Mouse (Mus musculus) liver, embryonic 14.5 days (tissue): Measurements from ENCODE around the gene Popdc3. TPM values are rescaled to one million over a fixed set of nuclear protein-coding genes. Genes with fewer than 3 reads are reported as not detected.
"Not testable (repeated sequence)": the region's sequence is repeated elsewhere in the genome, so short reads cannot be mapped to it uniquely, and the experiment has no call there.

Experiments used
- ATAC-seq: fragments of 200-750 bp; cut with Nextera tagmentation; 2 replicates; pipeline ENCODE4 v1.8.0; 2017; ENCODE audit warnings: moderate number of reproducible peaks, mild to moderate bottlenecking, moderate library complexity; ENCODE audit not compliant: insufficient read depth
- DNase-seq, 3 experiments: peaks; one replicate each; pipeline ENCODE4 v3.0.0-alpha.2; 2012 to 2013; ENCODE audit warnings: low read depth in 3 of 3, low spot score in 3 of 3
- H3K27ac ChIP-seq: fragments of 300-500 bp; sonication (generic); 2 replicates; pipeline ENCODE4 v1.5.1; 2014; ENCODE audit warnings: moderate library complexity, mild to moderate bottlenecking, control low read depth, inconsistent platforms
- H3K27me3 ChIP-seq: fragments of 300-500 bp; sonication (generic); 2 replicates; pipeline ENCODE4 v1.6.1; 2014; ENCODE audit warnings: mild to moderate bottlenecking, low read length, moderate library complexity; ENCODE audit not compliant: control insufficient read depth, insufficient read depth
- H3K36me3 ChIP-seq: fragments of 300-500 bp; sonication (generic); replicated peaks from 2 replicates; pipeline ENCODE4 v1.6.1; 2014; ENCODE audit warnings: low read depth; ENCODE audit not compliant: control insufficient read depth, insufficient read depth
- H3K4me1 ChIP-seq, 2 experiments: fragments of 200-500 bp in 1 of 2; fragments of 300-500 bp in 1 of 2; sonication (generic) in 1 of 2; replicated peaks; 2 replicates each; pipeline ENCODE4 v1.6.1; 2012 to 2014; ENCODE audit warnings: antibody characterized with exemption in 1 of 2, inconsistent platforms in 1 of 2, low read length in 1 of 2; ENCODE audit not compliant: control insufficient read depth in 2 of 2, insufficient read depth in 2 of 2
- H3K4me2 ChIP-seq: fragments of 300-500 bp; sonication (generic); 2 replicates; pipeline ENCODE4 v1.6.1; 2014; ENCODE audit warnings: low read depth, mild to moderate bottlenecking, control low read depth, moderate library complexity
- H3K4me3 ChIP-seq, 2 experiments: fragments of 200-500 bp in 1 of 2; fragments of 300-500 bp in 1 of 2; sonication (generic) in 1 of 2; 2 replicates each; pipeline ENCODE4 v1.5.1; 2012 to 2014; ENCODE audit warnings: low read depth in 2 of 2, low read length in 2 of 2, mild to moderate bottlenecking in 2 of 2, control low read depth in 1 of 2, inconsistent platforms in 1 of 2, moderate library complexity in 1 of 2; ENCODE audit not compliant: insufficient read depth in 1 of 2
- H3K9ac ChIP-seq: fragments of 300-500 bp; sonication (generic); replicated peaks from 2 replicates; pipeline ENCODE4 v1.6.1; 2014; ENCODE audit warnings: mild to moderate bottlenecking, control low read depth, moderate library complexity
- H3K9me3 ChIP-seq: fragments of 300-500 bp; sonication (generic); 2 replicates; pipeline ENCODE4 v1.6.1; 2016; ENCODE audit warnings: low read length, mixed read lengths; ENCODE audit not compliant: control insufficient read depth
- CTCF ChIP-seq: IDR thresholded peaks from 2 replicates; pipeline ENCODE4 v1.5.1; 2016; ENCODE audit warnings: antibody characterized with exemption, low read depth, control low read depth
- EP300 ChIP-seq: IDR thresholded peaks from 2 replicates; pipeline ENCODE4 v1.6.1; 2016; ENCODE audit warnings: antibody characterized with exemption, low read depth
- WGBS: fragments of 180-500 bp; shearing (Covaris S2); extraction: QIAGEN DNeasy Blood & Tissue Kit; methylation state at CpG from one replicate; pipeline ENCODE4 v1.1.7; 2014; ENCODE audit not compliant: insufficient replicate concordance; 5-methylcytosine and 5-hydroxymethylcytosine counted together
- polyA plus RNA-seq, 2 experiments: library from polyadenylated mRNA; depleted of rRNA in 1 of 2; stranded (reverse) in 1 of 2; unstranded in 1 of 2; fragments of >200 nt; fragmentation: Nextera tagmentation in 1 of 2; extraction: Ambion mirVana in 1 of 2; gene quantifications; 2 replicates each; pipeline versions ENCODE4 v1.2.1 to v1.2.3; 2012 to 2014

Gene Popdc3
- polyA plus RNA-seq, 2 experiments: 0.03 TPM; not detected in 1

GRCm38 (mm10) chr10:45344381-45344780 is 166.5 kb downstream of the Popdc3 start:
- Histone ChIP-seq H3K4me3 (no peak overlapping the region), H3K9me3 (no peaks in the 10 kb centered on the region), H3K4me2 (no peak overlapping the region), H3K27me3 (no peaks in the 10 kb centered on the region), H3K9ac (no peak overlapping the region), H3K4me1 (no peaks in the 10 kb centered on the region; a peak in 1 of 4 replicates), H3K36me3 (no peaks in the 10 kb centered on the region), H3K27ac (no peak overlapping the region)
- WGBS: 60% methylated on average over 4 of the region's 4 CpGs
- ATAC-seq: no peak
- TF ChIP-seq EP300 (no peak), CTCF (peak; percentile 47)
- no peak for DNase-seq

- TF ChIP-seq CTCF: no peak
- no peak for TF ChIP-seq EP300
- ATAC-seq: 0 out of 2 replicates have a peak, but pooled peaks have one; percentile 33
- H3K4me1 ChIP-seq: no peaks in the 10 kb centered on the region; a peak in 1 of 4 replicates
- H3K9me3 ChIP-seq: no peaks in the 10 kb centered on the region
- DNase-seq: peak in 1 of 3 experiments; percentile 1
- no peak overlapping the region for H3K9ac ChIP-seq
- 66% methylated on average over 9 of the region's 9 CpGs for WGBS
- no peak overlapping the region for H3K4me3 ChIP-seq
- no peaks in the 10 kb centered on the region for H3K27me3 ChIP-seq
- no peak overlapping the region for H3K4me2 ChIP-seq
- no peaks in the 10 kb centered on the region for H3K36me3 ChIP-seq
- H3K27ac ChIP-seq: no peak overlapping the region
Observed at GRCm38 (mm10) chr10:45345217-45345616, 167.3 kb downstream of the Popdc3 start.

GRCm38 (mm10) chr10:45348143-45348542 is 170.2 kb downstream of the Popdc3 start:
- not testable (repeated sequence) for H3K36me3 ChIP-seq, H3K4me3 ChIP-seq, H3K9ac ChIP-seq, H3K9me3 ChIP-seq, H3K27me3 ChIP-seq, H3K4me1 ChIP-seq, DNase-seq, ATAC-seq, H3K4me2 ChIP-seq, H3K27ac ChIP-seq
- 55% methylated on average over 3 of the region's 3 CpGs for WGBS
- TF ChIP-seq CTCF: peak; percentile 34

GRCm38 (mm10) chr10:45356091-45356490 is 178.2 kb downstream of the Popdc3 start:
- H3K36me3 ChIP-seq: no peaks in the 10 kb centered on the region
- no peak overlapping the region for H3K4me2 ChIP-seq
- H3K9me3 ChIP-seq: no peaks in the 10 kb centered on the region
- TF ChIP-seq CTCF (no peak), EP300 (no peak)
- H3K4me1 ChIP-seq: no peaks in the 10 kb centered on the region
- ATAC-seq (no peak), DNase-seq (no peak)
- WGBS: 72% methylated on average over 6 of the region's 6 CpGs
- H3K4me3 ChIP-seq: no peak overlapping the region
- no peaks in the 10 kb centered on the region for H3K27me3 ChIP-seq
- no peak overlapping the region for H3K9ac ChIP-seq
- H3K27ac ChIP-seq: no peak overlapping the region

- WGBS: 32% methylated on average over 5 of the region's 5 CpGs
- no peak for ATAC-seq
- no peak for DNase-seq
- Histone ChIP-seq H3K4me3 (no peak overlapping the region), H3K9me3 (no peaks in the 10 kb centered on the region), H3K9ac (no peak overlapping the region), H3K27ac (no peak overlapping the region), H3K4me2 (no peak overlapping the region), H3K27me3 (no peaks in the 10 kb centered on the region), H3K36me3 (no peaks in the 10 kb centered on the region), H3K4me1 (no peaks in the 10 kb centered on the region)
- TF ChIP-seq EP300: no peak
- no peak for TF ChIP-seq CTCF
Observed at GRCm38 (mm10) chr10:45363396-45363795, 185.5 kb downstream of the Popdc3 start.
